Mouse (Mus musculus) hindbrain, postnatal 0 days (tissue): Measurements from ENCODE around the gene Cfap298. TPM values are rescaled to one million over a fixed set of nuclear protein-coding genes. Genes with fewer than 3 reads are reported as not detected.
A peak's percentile ranks its signal among the peaks of the same experiment; 100 is the strongest.

Experiments
- ATAC-seq: fragments of 200-750 bp; cut with Nextera tagmentation; 2 replicates; pipeline ENCODE4 v1.8.0; 2017; ENCODE audit warnings: mild to moderate bottlenecking, moderate TSS enrichment, moderate library complexity
- DNase-seq: peaks from one replicate; pipeline ENCODE4 v3.0.0-alpha.2; 2015; ENCODE audit warnings: low spot score
- H3K27ac ChIP-seq: fragments of 300-500 bp; sonication (generic); 2 replicates; pipeline ENCODE4 v1.5.1; 2014; ENCODE audit warnings: mild to moderate bottlenecking
- H3K27me3 ChIP-seq: fragments of 300-500 bp; sonication (generic); 2 replicates; pipeline ENCODE4 v1.6.1; 2014; ENCODE audit warnings: low read length, mixed read lengths; ENCODE audit not compliant: insufficient read depth
- H3K36me3 ChIP-seq: fragments of 300-500 bp; sonication (generic); 2 replicates; pipeline ENCODE4 v1.6.1; 2014; ENCODE audit warnings: low read length, mixed read lengths; ENCODE audit not compliant: insufficient read depth
- H3K4me1 ChIP-seq: fragments of 300-500 bp; sonication (generic); 2 replicates; pipeline ENCODE4 v1.6.1; 2014; ENCODE audit warnings: antibody characterized with exemption, low read length, mixed read lengths; ENCODE audit not compliant: insufficient read depth
- H3K4me2 ChIP-seq: fragments of 300-500 bp; sonication (generic); 2 replicates; pipeline ENCODE4 v1.6.1; 2014; ENCODE audit warnings: low read depth, mild to moderate bottlenecking, low read length, moderate library complexity, mixed read lengths
- H3K4me3 ChIP-seq: fragments of 300-500 bp; sonication (generic); 2 replicates; pipeline ENCODE4 v1.5.1; 2014; ENCODE audit warnings: low read length
- H3K9ac ChIP-seq: fragments of 300-500 bp; sonication (generic); replicated peaks from 2 replicates; pipeline ENCODE4 v1.6.1; 2014; ENCODE audit warnings: mild to moderate bottlenecking, low read length, moderate library complexity, mixed read lengths
- H3K9me3 ChIP-seq: fragments of 300-500 bp; sonication (generic); 2 replicates; pipeline ENCODE4 v1.6.1; 2016; ENCODE audit warnings: low read length, mixed read lengths
- CTCF ChIP-seq: IDR thresholded peaks from 2 replicates; pipeline ENCODE4 v1.5.1; 2016; ENCODE audit warnings: antibody characterized with exemption, control low read depth, low read depth
- WGBS: fragments of 180-500 bp; shearing (Covaris S2); extraction: QIAGEN DNeasy Blood & Tissue Kit; methylation state at CpG from one replicate; pipeline ENCODE4 v1.1.7; 2014; 5-methylcytosine and 5-hydroxymethylcytosine counted together
- polyA plus RNA-seq: library from polyadenylated mRNA; unstranded; fragments of >200 nt; fragmentation: Nextera tagmentation; extraction: Ambion mirVana; gene quantifications from 2 replicates; pipeline ENCODE4 v1.2.1, GENCODE M21; 2015
- total RNA-seq: library from RNA; depleted of rRNA; stranded (reverse); fragments of >200 nt; gene quantifications from 2 replicates; pipeline ENCODE4 v1.2.3, GENCODE M21; 2014

The Cfap298 gene
- total and polyA plus RNA-seq, 2 experiments from 2014 or later: 16.8 to 61.1 TPM

DNA sequence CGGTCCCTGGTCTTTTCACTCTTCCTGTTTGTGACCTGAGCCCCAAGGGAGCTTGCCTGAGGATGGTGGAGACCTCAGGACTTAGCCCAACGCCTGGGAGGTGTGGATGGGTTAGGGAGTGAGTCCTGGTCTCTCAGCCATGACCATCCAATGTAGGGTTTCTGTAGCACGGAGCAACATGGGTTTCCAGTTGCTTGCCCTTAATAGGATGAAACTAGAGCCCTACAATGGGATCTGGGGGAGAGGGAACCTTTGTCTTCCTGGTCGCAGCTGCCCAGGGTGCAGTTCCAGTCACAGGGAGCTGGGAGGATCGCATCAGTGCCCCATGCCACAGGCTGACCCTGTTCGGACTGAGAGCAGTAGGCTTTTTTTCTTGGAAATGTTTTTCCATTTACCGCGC lies 17.8 kb downstream of the Cfap298 start:
- Histone ChIP-seq H3K4me3 (no peak overlapping the region), H3K27ac (no peak overlapping the region), H3K4me1 (no peaks in the 10 kb centered on the region), H3K36me3 (no peaks in the 10 kb centered on the region), H3K9me3 (no peaks in the 10 kb centered on the region), H3K4me2 (no peak overlapping the region), H3K9ac (no peak overlapping the region), H3K27me3 (no peaks in the 10 kb centered on the region)
- no peak for ATAC-seq
- no peak for TF ChIP-seq CTCF
- WGBS: 73% methylated on average over 8 of the region's 8 CpGs
- no peak for DNase-seq

DNA sequence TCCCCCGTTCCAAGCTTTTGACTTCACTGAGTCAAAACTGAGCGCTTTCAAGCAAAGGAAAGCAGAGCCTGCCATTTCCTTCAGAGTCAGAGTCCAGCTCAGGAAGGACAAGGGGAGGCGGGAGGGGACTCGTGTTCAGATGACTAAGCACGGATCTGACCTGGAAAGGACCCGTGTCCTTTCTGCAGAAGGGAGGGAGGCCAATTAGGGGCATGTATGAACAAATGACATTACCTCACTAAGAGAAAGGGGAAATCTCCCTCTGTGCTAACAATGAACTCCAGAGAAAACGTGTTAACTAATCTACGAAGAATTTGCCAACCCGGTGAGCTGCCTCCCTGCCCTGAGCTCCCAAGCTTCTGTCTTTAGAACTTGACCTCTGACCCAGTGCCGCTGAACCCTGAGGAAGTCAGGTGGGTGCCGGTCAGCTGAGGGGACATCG lies 18.9 kb downstream of the Cfap298 start:
- DNase-seq (no peak), ATAC-seq (no peak)
- Histone ChIP-seq H3K4me1 (no peaks in the 10 kb centered on the region), H3K4me2 (no peak overlapping the region), H3K9ac (no peak overlapping the region), H3K27ac (no peak overlapping the region), H3K36me3 (no peaks in the 10 kb centered on the region), H3K9me3 (no peaks in the 10 kb centered on the region), H3K4me3 (no peak overlapping the region), H3K27me3 (no peaks in the 10 kb centered on the region)
- no peak for TF ChIP-seq CTCF
- WGBS: 43% methylated on average over 12 of the region's 12 CpGs

DNA sequence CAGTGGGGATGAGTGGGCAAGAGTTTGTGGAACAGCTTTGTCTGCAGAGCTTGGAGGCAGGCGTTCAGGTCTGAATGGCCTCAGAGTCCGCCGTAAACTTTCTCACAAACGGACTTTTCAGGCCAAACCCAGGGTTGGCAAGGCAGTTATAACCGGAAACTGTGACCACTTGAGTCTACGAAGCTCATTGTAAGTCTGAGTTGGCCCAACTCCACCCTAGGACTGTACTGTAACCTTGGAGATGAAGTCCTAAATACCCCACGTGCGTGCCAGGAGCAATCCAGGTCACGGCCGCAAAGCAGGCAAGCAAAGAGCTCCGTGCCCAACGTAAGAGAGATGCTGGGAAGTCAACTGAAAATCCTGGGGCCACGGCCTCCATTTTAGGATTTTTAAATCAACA lies 23.1 kb downstream of the Cfap298 start:
- Histone ChIP-seq H3K4me1 (no peaks in the 10 kb centered on the region), H3K9me3 (no peaks in the 10 kb centered on the region), H3K4me2 (no peak overlapping the region), H3K4me3 (no peak overlapping the region), H3K27me3 (no peaks in the 10 kb centered on the region), H3K36me3 (no peaks in the 10 kb centered on the region), H3K9ac (no peak overlapping the region), H3K27ac (no peak overlapping the region)
- peak; percentile 26 for DNase-seq
- WGBS: 75% methylated on average over 13 of the region's 13 CpGs
- 0 out of 2 replicates have a peak, but pooled peaks have one; percentile 54 for ATAC-seq
- no peak for TF ChIP-seq CTCF

DNA sequence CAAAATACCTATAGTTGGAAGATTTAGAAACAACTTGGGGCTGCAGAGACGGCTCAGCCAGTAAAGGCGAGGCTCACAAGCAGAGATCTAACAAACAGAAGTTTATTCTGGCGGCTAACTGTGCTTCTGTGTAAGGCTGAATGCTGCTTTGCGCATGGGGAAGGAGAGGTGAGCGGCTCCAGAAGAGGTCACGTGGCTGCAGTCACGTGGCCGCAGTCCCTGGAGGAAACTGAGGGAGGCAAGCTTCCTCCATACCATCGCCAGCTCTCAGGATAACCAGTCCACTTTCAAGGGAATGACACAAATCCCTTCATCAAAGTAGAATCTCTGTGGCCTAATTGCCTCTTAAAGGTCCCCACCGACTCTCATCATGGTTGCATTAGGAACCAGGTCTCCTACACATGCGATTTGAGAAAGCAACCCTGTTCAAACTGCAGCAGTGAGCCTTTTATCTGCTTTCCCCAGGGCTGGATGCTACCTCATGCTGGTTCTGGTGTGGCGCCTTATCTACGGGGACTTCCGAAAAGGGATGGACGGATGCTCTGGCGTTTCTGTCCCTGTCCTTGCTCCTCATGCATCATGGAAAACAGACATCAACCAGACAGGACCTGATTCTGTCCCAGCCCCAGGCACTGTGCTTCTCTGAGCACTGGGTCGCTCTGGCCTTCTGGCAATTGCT lies 23.9 kb downstream of the Cfap298 start:
- Histone ChIP-seq H3K4me3 (no peak overlapping the region), H3K27me3 (no peaks in the 10 kb centered on the region), H3K9me3 (no peaks in the 10 kb centered on the region), H3K27ac (no peak overlapping the region), H3K4me1 (no peaks in the 10 kb centered on the region), H3K4me2 (no peak overlapping the region), H3K36me3 (no peaks in the 10 kb centered on the region), H3K9ac (no peak overlapping the region)
- TF ChIP-seq CTCF: no peak
- no peak for DNase-seq
- no peak for ATAC-seq
- 81% methylated on average over 17 of the region's 17 CpGs for WGBS

DNA sequence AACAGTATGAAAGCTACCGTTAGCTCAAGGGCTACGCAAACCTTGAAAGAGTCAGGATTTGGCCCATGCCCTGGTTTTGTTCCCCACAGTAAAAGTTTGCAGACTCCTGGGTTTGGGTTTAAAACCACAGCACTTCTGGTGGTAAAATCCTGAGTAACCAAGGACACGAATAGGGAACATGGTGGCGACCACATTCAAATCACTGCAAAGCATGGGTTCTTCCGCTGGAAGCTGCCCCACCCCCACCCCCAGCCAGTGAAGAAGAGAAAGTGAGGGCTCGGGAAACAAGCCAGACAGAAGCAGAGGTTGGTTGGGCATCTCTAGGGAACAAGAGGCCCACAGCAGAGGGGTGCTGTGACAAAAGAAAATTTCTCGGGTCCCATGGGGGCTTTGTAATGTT lies 27.7 kb downstream of the Cfap298 start:
- no peak overlapping the region for H3K9ac ChIP-seq
- TF ChIP-seq CTCF: no peak
- WGBS: 56% methylated on average over 7 of the region's 7 CpGs
- DNase-seq (no peak), ATAC-seq (no peak)
- no peaks in the 10 kb centered on the region for H3K9me3 ChIP-seq
- H3K36me3 ChIP-seq: no peaks in the 10 kb centered on the region
- no peaks in the 10 kb centered on the region for H3K4me1 ChIP-seq
- no peak overlapping the region for H3K27ac ChIP-seq
- H3K4me2 ChIP-seq: no peak overlapping the region
- H3K27me3 ChIP-seq: no peaks in the 10 kb centered on the region
- H3K4me3 ChIP-seq: no peak overlapping the region

DNA sequence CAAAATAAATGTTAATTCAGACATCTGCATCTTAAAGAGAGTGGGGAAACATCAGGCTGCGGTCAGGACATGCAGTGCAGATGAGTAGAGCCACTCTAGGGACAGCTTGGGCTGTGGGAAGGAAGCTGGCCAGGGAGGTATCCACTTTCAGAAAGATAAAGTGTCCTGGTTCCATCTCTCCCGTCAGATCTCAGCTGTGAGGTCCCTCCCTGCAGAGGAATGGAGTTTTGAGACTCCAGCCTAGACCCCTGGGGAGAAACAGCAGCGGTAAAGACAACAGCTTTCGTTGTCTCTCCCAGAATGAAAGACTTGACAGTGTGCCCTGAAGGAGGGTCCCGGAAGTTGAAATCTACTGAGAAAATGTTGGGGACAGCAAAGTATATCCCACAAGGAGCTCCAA lies 31.6 kb downstream of the Cfap298 start:
- H3K27ac ChIP-seq: no peak overlapping the region
- H3K27me3 ChIP-seq: no peaks in the 10 kb centered on the region
- no peaks in the 10 kb centered on the region for H3K36me3 ChIP-seq
- H3K4me1 ChIP-seq: no peaks in the 10 kb centered on the region
- no peak overlapping the region for H3K4me3 ChIP-seq
- DNase-seq (no peak), ATAC-seq (no peak)
- H3K9ac ChIP-seq: no peak overlapping the region
- no peak overlapping the region for H3K4me2 ChIP-seq
- TF ChIP-seq CTCF: no peak
- H3K9me3 ChIP-seq: no peaks in the 10 kb centered on the region
- WGBS: 28% methylated on average over 5 of the region's 5 CpGs

DNA sequence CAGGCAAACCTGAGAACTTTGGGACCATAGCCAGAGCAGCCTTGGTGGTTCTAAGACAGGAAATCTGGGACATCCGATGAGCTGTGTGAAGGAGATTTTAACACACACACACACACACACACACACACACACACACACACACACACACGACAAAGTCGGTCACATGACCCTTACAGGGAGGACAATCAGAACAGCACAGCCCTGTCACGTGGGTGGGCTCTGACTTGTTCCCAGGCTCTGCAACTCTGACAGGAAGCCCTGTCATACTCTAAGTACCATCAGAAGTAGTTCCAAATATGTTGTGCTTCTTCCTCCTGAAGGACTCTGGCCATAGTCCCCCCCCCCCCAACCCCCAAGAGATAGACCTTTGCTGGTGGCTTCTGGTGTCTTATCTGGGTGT lies 33.5 kb downstream of the Cfap298 start:
- no peaks in the 10 kb centered on the region for H3K36me3 ChIP-seq
- no peaks in the 10 kb centered on the region for H3K27me3 ChIP-seq
- WGBS: 50% methylated on average over 4 of the region's 4 CpGs
- ATAC-seq (no peak), DNase-seq (no peak)
- H3K4me3 ChIP-seq: no peak overlapping the region
- H3K27ac ChIP-seq: no peak overlapping the region
- H3K9ac ChIP-seq: no peak overlapping the region
- H3K4me2 ChIP-seq: no peak overlapping the region
- H3K4me1 ChIP-seq: no peaks in the 10 kb centered on the region
- no peak for TF ChIP-seq CTCF
- no peaks in the 10 kb centered on the region for H3K9me3 ChIP-seq
